Mouse (Mus musculus): ENCODE data around the gene Imp4. TPM values are rescaled to one million over a fixed set of nuclear protein-coding genes. Genes with fewer than 3 reads are reported as not detected.

Gene Imp4
- polyA plus RNA-seq, 1 experiment from 2014 or later, result 107 TPM

DNA sequence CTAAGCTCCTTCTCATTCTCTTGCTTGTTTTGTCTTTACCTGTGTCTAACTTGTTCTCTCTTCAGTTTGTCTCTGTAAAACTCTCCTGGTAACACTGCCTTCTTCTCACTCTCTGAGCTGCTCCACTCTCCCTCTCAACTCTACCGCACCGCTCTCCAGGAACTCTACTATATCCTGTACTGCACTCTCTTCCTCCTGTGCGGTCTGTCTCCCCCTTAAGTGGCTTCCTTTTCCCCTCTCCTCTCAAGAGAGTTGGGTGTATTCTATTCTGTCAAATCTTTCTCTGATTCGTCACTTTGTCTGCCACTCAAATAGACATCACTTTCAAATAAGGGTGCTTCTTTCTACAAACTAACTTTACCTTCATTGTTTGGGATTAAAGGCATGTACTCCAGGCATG is 51.8 kb downstream of the Imp4 start:
- Histone ChIP-seq H3K9me3 (no peaks in the 10 kb centered on the region), H3K27me3 (ENCODE audit: insufficient read depth, poor library complexity, severe bottlenecking) (no peaks in the 10 kb centered on the region), H3K36me3 (no peaks in the 10 kb centered on the region), H3K4me1 (replicated peaks) (no peaks in the 10 kb centered on the region), H3K27ac (no peak overlapping the region), H3K4me3 (no peak overlapping the region)
- 87% methylated on average over 4 of the region's 4 CpGs for WGBS
- no peak for DNase-seq (ENCODE audit: low spot score)

Other genes starting within 250 kb of the Imp4 start
- gene Ccdc115, start 179 bp upstream of the Imp4 start, polyA plus RNA-seq (2016; fragmentation: Nextera tagmentation; extraction: Ambion mirVana), result 72.9 and 79.3 TPM in 2 replicates
- 8.0 and 10.9 TPM in 2 replicates for gene Ptpn18, start 19.9 kb downstream of the Imp4 start, polyA plus RNA-seq (2016; fragmentation: Nextera tagmentation; extraction: Ambion mirVana)
- gene Prss39, start 58.6 kb downstream of the Imp4 start, polyA plus RNA-seq (2016; fragmentation: Nextera tagmentation; extraction: Ambion mirVana), result not detected in 2 replicates
- gene Cfc1, start 95.8 kb downstream of the Imp4 start, polyA plus RNA-seq (2016; fragmentation: Nextera tagmentation; extraction: Ambion mirVana), result not detected in 2 replicates
- not detected in 2 replicates for gene Prss40, start 121.1 kb downstream of the Imp4 start, polyA plus RNA-seq (2016; fragmentation: Nextera tagmentation; extraction: Ambion mirVana)
- gene Amer3, start 139.8 kb downstream of the Imp4 start, polyA plus RNA-seq (2016; fragmentation: Nextera tagmentation; extraction: Ambion mirVana), result 1.6 and 4.9 TPM in 2 replicates